Mouse (Mus musculus) forebrain, embryonic 13.5 days (tissue): Measurements from ENCODE around the gene Gm10112. TPM values are rescaled to one million over a fixed set of nuclear protein-coding genes. Genes with fewer than 3 reads are reported as not detected.

Experiments used
- ATAC-seq: fragments of 200-750 bp; cut with Nextera tagmentation; 2 replicates; pipeline ENCODE4 v1.8.0; 2017
- H3K27ac ChIP-seq: fragments of 300-500 bp; sonication (generic); 2 replicates; pipeline ENCODE4 v1.5.1; 2015; ENCODE audit warnings: inconsistent platforms, mild to moderate bottlenecking, moderate library complexity
- H3K27me3 ChIP-seq: fragments of 300-500 bp; sonication (generic); 2 replicates; pipeline ENCODE4 v1.6.1; 2015; ENCODE audit warnings: mild to moderate bottlenecking, inconsistent platforms
- H3K36me3 ChIP-seq: fragments of 300-500 bp; sonication (generic); 2 replicates; pipeline ENCODE4 v1.6.1; 2015; ENCODE audit warnings: mild to moderate bottlenecking, inconsistent platforms; ENCODE audit not compliant: poor library complexity, severe bottlenecking
- H3K4me1 ChIP-seq: fragments of 300-500 bp; sonication (generic); 2 replicates; pipeline ENCODE4 v1.6.1; 2015; ENCODE audit warnings: inconsistent platforms
- H3K4me2 ChIP-seq: fragments of 300-500 bp; sonication (generic); 2 replicates; pipeline ENCODE4 v1.6.1; 2015; ENCODE audit warnings: inconsistent platforms, mild to moderate bottlenecking, moderate library complexity
- H3K4me3 ChIP-seq: fragments of 300-500 bp; sonication (generic); 2 replicates; pipeline ENCODE4 v1.5.1; 2015; ENCODE audit warnings: mild to moderate bottlenecking, inconsistent platforms
- H3K9ac ChIP-seq: fragments of 300-500 bp; sonication (generic); 2 replicates; pipeline ENCODE4 v1.6.1; 2015; ENCODE audit warnings: mild to moderate bottlenecking, inconsistent platforms
- H3K9me3 ChIP-seq: fragments of 300-500 bp; sonication (generic); replicated peaks from 2 replicates; pipeline ENCODE4 v1.6.1; 2016; ENCODE audit warnings: inconsistent platforms
- WGBS: fragments of 180-500 bp; shearing (Covaris S2); methylation state at CpG from one replicate; pipeline ENCODE4 v1.1.7; 2015; 5-methylcytosine and 5-hydroxymethylcytosine counted together
- polyA plus RNA-seq: library from polyadenylated mRNA; unstranded; fragments of >200 nt; fragmentation: Nextera tagmentation; extraction: Ambion mirVana; gene quantifications from 2 replicates; pipeline ENCODE4 v1.2.1, GENCODE M21; 2015

Gm10112 gene
- not detected in 2 replicates for polyA plus RNA-seq

DNA sequence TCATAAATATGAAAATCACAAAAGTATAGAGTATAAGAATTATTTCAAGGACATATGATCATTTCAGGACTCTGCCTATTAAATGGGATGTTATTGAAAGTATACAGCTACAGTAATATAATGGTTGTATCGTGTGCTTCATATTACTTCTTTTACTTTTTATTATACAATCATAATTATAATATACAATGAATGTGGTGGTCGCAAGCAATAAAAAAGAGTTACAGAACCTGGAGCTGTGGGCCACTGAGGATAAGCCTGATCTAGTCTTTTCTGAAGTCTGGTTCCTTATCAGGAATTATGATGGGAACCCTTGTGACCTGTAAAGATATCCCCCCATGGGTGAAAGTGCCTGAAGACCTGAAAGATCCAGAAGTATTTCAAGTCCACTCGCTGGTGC, at the start of gene Gm10112:
Gene Gm10112 (plus strand): TSS at position 301 of the 400 bp plus-strand sequence.
- H3K27me3 ChIP-seq = no peaks in the 10 kb centered on the region
- H3K9ac ChIP-seq = no peak within 1 kb of the TSS
- no peaks in the 10 kb centered on the region for H3K9me3 ChIP-seq
- ATAC-seq = no peak
- 88% methylated on average over 3 of the region's 3 CpGs for WGBS
- H3K4me3 ChIP-seq = no peak within 1 kb of the TSS
- no peak within 1 kb of the TSS for H3K27ac ChIP-seq
- H3K4me1 ChIP-seq = no peaks in the 10 kb centered on the region
- no peak within 1 kb of the TSS for H3K4me2 ChIP-seq
- no peaks in the 10 kb centered on the region for H3K36me3 ChIP-seq

DNA sequence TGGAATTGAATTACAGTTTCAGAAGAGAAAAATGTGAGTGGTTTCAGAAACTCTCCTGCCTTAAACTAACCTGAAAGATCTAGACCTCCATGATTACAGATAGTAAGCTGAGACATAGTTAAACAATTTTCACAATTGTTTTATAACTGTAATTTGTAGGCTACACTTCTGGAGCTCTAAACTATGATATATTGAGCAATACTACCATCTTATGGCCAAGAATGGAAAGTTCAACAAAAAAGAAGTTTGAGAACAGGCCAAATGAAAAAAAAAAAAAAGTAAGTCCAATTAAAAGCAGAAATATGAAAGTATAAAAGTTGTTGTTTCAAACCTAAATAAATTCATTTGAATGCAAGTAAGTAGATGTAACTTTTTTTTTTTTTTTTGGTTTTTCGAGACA, 21.4 kb downstream of the Gm10112 start:
- no peaks in the 10 kb centered on the region for H3K27me3 ChIP-seq
- no peak overlapping the region for H3K9ac ChIP-seq
- no peaks in the 10 kb centered on the region for H3K9me3 ChIP-seq
- H3K27ac ChIP-seq = no peak overlapping the region
- ATAC-seq = no peak
- no peaks in the 10 kb centered on the region for H3K4me1 ChIP-seq
- WGBS = 64% methylated on average over 1 of the region's 1 CpGs
- no peaks in the 10 kb centered on the region for H3K36me3 ChIP-seq
- H3K4me3 ChIP-seq = no peak overlapping the region
- no peak overlapping the region for H3K4me2 ChIP-seq

DNA sequence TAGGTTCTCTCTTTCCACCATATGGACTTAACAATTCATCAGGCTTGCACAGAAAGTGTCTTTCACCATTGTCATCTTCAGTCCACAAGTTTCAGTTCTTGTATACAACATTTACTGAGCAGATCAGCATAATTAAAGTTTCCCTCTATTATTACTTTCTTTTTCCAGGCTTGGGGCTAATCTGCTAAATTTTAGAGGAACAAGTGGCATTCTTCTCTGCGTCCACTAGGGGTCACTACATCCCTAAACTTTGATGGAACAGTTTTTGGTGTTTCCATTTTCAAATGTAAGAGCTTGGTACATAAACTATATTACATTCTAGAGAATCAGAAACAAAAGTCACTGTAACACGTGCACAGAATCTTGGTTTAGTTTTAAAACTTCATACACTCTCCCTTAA, 28.2 kb downstream of the Gm10112 start:
- no peaks in the 10 kb centered on the region for H3K36me3 ChIP-seq
- no peak overlapping the region for H3K27ac ChIP-seq
- no peak overlapping the region for H3K4me3 ChIP-seq
- H3K4me2 ChIP-seq = no peak overlapping the region
- H3K4me1 ChIP-seq = no peaks in the 10 kb centered on the region
- 1% methylated on average over 2 of the region's 2 CpGs for WGBS
- H3K9me3 ChIP-seq = no peaks in the 10 kb centered on the region
- no peaks in the 10 kb centered on the region for H3K27me3 ChIP-seq
- no peak overlapping the region for H3K9ac ChIP-seq
- no peak for ATAC-seq

DNA sequence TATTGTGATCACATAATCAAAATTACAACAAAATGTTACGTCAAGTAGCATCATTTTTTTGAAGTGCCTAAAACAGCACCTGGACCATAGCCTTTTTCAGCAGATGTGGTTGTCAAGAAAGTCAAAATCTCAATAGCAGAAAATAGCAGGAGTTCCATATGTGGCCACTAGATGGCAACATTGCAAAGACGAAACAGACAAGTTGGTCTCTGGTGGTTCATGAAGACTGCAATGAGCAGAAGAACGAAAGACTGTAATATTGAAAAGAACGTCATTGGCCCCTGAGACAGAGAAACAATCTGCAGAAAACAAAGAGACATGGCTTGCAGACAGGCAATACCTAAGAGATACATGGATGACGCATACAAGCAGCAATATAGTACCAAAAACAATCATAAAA, 42.1 kb downstream of the Gm10112 start:
- Histone ChIP-seq H3K4me3 (no peak overlapping the region), H3K4me2 (no peak overlapping the region), H3K27me3 (no peaks in the 10 kb centered on the region), H3K4me1 (no peaks in the 10 kb centered on the region), H3K9ac (no peak overlapping the region), H3K27ac (no peak overlapping the region), H3K9me3 (no peaks in the 10 kb centered on the region), H3K36me3 (no peaks in the 10 kb centered on the region)
- 21% methylated on average over 5 of the region's 5 CpGs for WGBS
- peak; percentile 65 for ATAC-seq

Other genes starting within 250 kb of the Gm10112 start
- gene Cylc1, start 57.9 kb upstream of the Gm10112 start, polyA plus RNA-seq = not detected in 2 replicates